Mouse (Mus musculus) G1E-ER4 (cell line): ENCODE measurements around the gene BC067074. TPM values are rescaled to one million over a fixed set of nuclear protein-coding genes. Genes with fewer than 3 reads are reported as not detected.

Experiments used
- GATA1 ChIP-seq: IDR thresholded peaks from one replicate; pipeline ENCODE4 v1.8.0; 2012; ENCODE audit warnings: low read length, inconsistent platforms
- polyA plus RNA-seq: library from polyadenylated mRNA; stranded (reverse); fragments of >175 nt; gene quantifications from 2 replicates; pipeline ENCODE4 v1.2.3, GENCODE M21; 2012

The BC067074 gene
- polyA plus RNA-seq, result not detected in 2 replicates

DNA sequence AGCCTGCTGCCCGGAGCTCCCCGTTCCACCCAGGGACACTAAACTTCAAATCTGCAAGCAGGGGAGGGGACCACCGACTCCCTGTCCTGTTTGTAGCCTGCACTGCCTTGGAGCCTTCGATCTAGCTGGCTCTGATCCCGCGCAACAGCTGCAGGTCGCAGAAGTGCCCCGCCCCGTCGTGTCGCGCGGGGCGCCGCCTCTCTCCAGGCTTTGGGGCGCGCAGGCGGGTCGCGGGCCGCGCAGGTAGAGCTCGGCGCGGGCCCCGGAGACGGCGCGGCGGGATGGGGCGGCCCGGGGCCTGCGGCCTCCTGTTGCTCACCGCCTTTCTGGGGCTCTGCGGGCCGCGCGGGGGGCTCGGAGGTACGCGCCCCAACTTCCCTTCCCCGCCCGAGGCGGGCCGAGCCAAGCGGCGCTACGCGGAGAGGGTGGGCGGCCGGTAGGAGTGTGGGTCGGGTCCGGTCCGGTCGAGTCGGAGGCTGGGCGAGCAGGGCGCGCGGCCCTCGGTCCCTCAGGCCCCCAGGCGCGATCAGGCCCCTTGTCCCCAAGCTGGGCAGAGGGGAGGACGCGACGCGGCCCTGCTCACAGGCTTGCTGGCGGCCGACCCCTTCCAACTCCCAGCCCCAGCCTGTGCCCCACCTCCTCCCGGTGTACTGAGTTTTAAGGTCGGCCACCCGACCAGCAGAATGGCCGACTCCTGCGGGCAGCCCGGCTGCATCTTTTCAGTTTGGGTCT, at the start of gene BC067074:
Gene BC067074 (plus strand): TSS at position 185 of the 732 bp plus-strand sequence.
- TF ChIP-seq GATA1, result no peak

DNA sequence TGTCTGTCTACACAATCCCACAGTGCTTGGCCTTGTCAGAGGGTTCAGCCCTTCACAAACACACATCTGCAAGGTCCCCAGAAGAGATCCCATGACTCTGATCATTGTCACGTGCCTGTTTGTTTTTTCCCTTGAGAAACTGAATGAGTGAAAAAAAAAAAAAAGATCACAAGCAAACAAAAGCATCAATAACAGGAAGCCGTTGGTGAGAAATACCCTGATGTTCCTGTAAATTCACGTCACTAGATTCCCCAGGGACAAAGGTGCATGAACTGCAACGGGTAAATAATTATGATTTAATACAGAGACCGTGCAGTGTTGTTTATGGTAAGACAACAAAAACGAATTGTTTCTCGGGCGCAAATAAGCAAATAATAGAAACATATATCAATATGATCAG, 47.9 kb upstream of the BC067074 start:
- TF ChIP-seq GATA1, result no peak

DNA sequence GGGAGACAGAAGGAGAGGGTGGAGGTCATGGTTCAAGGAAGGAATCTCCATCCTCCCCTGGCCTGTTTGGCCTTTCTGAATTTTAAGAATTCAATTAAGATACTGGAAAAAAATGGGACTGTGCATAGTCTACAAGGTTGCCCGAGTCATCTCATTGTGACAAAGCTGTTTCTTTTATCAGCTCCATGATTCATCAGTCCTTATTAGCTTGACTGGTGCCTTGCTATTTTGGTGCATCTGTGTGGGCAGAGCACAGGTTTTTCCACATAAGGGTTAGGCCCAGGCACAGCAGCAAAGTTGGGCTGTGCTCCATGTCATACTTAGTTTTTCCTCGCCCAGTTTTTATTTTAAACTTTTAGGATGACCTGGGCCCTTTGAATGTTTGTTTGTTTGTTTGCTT, 36.2 kb upstream of the BC067074 start:
- no peak for TF ChIP-seq GATA1

DNA sequence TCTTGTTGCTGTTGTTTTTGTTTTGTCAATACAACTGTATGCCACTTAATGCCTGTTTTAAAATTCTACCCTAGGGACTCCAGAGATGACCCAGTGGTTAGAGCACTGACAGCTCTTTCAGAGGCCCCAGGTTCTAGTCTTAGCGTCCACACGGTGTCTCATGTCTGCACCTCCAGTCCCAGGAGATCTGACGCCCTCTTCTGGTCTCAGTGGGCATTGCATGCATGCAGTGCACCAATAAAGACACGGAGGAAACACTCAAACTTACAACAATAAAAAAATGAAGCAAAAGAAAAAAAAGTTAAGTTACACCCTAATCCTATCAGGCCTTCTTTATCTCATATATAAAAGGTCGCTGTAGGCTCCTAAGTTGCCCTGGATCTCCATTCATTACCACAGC, 35.8 kb upstream of the BC067074 start:
- TF ChIP-seq GATA1, result no peak

DNA sequence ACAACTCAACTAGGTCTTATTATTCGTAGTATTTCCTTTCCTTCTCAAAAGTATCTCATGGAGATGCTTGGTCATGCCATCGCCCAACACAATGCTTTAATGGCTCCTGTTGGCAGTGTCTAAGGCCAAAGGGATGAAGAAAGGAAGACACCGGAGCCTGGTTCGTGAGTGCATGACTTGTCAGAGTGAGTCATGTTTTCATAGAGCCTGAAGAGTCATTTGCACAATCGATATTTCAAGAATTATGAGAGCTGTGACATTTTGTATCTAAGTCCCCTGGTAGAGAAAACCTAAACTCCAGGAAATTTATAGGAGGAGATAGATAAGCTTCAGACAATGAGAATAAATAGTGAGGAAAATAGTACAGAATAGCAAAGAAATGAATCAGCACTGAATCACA, 33.7 kb upstream of the BC067074 start:
- TF ChIP-seq GATA1, result no peak

DNA sequence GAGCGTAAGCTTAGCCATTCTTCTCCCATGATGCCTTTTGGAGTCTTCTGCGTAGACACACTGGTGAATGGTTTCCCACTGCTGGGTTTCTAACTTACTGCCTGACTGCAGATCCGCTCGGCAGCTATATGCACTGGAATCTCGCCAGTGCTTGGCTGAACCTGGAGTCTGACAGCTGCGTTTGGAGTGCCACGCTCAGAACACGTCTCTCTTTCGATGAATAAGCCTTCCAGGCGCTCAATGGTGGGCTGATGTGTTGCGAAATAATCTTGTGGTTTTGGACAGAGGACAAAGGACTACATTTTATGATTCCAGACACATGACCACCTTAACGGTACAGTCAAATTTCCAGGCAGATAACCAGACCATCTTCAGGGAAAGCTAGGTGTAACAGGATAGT, 30.1 kb upstream of the BC067074 start:
- no peak for TF ChIP-seq GATA1

DNA sequence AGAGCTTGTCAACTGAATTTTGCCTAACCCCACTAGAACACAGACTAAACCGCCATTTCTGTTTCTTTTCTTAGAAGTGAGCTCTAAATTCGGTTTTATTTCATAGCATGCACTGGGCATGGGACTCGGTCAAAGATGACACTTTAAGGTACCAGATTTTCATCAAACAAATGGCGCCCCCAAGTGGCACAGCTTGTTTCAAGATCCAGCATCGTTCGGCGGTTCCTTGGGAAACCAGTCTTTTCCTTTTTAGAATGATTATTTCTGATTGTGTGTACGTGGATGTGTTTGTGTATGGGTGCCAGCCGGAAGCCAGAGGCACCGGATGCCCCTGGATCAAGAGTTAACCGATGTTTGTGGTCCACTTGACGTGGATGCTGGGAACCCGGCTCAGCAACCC, 27.7 kb upstream of the BC067074 start:
- TF ChIP-seq GATA1, result no peak

DNA sequence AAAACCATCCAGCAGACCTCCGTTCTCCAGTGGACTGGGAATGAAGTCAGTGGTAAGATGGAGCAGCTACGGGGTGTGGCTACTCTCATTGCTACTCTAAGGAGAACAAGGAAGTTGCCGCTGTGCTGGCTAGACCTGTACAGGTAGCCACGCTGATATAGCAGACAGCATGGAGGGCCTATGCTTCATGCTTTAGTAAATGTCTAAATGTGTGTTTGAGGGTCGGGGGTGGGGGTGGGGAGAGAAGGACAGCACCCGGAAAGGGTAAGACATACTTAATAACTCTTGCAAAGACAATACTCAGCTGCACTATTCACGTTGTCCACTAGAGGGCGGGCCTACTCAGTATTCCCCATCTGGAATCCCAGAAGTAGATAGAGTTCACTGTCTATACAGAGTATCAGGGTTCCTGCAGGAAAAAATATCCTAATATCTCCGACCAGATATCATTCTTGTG, 26.4 kb upstream of the BC067074 start:
- TF ChIP-seq GATA1, result no peak

DNA sequence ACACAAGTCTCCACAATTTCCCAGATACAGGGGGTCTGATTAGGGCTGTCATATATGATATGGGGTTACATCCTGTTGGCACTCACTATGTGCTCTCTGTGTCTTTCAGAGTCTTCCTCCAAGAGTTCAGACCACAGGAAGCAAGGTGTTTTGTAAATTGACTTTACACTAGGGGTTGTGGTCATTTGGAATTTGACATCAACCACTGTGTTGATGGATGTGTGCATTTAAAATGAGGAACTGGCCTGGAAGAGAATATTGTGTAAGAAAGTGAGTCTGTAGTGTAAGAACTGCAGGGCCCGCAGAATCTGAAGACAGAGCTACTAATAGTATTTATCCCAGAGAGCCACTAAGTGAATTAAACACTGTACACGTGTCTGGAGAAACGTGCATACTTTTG, 25.8 kb upstream of the BC067074 start:
- no peak for TF ChIP-seq GATA1

DNA sequence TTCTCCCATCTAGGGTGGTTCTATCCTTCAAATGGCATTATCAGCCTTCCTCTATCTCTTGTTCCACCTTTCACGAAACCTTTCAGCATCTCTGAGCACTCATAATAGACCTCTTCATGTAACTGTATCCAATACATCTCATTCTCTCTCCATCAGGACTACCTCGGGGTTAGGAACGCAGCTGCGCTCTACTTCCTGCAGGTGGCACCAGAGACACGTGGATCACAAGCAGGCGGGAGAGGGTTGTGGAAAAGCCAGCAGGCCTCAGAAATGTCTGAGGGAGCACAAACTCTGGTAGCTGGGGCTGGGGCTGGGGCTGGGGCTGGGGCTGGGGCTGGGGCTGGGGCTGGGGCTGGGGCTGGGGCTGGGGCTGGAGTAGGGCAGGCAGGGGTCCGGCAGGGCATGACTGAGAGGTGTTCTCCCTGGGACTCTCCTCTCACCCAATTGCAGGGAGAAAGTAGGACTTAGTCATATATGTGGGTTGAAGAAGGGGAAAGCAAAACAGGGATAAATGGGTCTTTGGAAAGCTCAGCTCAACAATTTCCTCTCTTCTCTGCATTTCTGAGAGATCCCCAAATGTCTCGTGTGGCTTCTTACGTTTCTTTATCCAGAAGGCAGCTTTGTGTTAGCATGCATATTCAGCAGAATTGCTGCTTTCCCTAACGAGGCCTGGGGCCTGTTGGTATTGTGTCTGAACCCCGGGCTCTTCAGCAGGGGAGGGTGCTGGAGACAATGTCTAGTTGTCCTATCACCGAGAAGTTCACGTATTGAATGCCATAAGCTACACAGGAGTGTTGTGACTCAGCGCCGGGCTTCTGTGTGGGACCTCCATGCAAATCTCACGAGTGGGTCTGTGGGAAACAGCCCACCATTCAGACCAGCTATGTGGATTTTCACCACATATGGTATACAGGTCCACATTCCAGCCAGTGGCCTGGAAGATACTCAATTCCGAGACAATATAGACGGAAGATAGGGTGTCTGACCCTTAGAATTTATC, 22.9 kb upstream of the BC067074 start:
- no peak for TF ChIP-seq GATA1

DNA sequence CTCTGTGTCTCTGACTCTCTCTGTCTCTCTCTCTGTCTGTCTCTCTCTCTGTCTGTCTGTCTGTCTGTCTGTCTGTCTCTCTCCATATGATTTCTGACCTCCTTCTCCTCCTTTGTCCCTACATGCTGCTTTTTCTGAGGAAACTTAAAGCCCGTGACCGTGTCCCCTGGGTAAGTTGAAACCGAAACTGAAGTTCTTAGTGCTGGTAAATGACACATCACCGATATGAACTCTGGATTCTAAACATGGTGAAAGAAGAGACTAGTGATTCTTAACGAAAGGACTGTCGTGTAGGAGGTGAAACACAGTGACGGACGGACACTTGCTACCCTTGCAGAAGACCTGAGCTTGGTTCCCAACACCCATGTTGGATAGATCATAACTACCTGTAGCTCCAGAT, 21.8 kb upstream of the BC067074 start:
- no peak for TF ChIP-seq GATA1

DNA sequence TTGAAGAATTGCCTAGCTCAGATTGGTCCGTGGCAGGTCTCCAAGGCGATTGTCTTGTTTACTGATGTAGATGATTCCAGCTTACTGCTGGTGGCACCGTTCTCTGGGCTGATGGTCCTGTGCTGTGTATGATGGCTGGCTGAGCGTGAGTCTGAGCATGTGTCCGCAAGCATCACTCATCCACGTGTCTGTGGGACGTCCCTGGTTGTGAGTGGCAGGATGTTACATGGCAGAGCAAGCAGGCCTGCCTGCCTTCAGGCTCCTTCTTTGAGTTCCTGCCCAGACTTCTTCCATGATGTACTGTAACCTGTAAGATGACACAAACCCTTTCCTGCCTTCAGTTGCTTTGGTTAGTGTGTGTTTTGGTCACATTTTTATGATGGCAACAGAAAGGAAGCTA, 5.8 kb upstream of the BC067074 start:
- no peak for TF ChIP-seq GATA1

DNA sequence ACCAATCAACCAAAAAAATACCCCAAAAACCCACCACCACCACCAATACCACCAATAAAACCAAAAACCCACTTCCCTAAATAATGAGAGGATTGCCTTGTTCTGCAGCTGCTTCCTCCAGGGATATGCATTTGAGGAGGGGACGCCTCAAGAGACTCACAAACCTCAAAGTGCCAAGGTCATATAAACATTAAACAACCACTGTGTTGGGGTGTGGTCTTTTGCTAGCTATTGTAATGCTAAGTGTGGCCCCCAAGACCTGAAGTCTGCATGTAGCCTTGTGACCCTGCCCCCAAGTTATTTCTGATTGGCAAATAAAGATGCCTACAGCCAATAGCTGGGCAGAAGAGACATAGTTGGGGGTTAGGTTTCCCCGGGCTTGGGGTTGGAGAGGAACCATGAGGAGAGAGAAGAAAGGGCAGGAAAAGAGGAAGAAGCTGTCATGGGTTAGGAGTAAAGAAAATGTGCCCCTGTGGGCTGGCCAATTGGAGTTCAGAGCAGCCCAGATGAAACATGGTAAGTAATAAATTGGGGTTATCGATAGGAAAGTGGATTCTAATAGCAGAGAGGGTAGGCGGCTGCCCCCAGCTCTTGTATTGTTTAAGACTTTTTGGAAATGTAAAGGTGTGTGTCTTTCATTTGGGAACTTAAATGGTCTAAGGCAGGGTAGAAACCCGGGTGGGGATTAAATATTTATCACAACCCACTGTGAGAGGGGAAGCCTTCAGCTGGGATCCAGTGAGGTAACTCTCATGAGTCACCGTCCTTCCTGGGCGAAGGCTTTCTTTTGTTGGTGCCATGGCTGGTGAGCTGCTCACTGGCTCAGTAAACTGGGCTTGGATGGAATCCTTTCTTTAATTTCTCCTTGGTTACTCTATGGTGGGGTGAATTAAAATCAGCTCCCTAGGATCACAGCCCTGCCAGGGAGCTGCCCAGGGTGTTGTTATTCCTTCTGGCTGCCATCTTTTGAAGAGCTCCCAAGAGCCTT, 4.5 kb upstream of the BC067074 start:
- TF ChIP-seq GATA1, result no peak

DNA sequence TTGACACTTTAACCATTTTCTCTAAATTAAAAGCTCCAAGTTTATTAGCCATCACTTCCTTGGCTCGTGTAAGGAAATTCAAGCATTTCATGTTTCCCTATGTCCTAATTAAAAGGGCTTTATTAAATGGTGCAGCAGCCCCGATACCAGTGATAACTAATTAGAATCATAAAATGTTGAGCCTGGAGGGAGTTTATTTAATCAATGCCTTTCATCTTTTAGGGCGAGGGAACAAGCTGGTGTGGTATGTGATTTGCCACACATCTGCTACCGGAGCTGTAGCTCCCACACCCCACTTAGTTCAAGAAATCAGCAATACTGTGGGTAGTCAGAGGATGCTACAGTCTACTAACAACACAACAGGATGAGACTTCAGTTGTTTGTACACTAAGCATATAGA, 3.2 kb upstream of the BC067074 start:
- TF ChIP-seq GATA1, result no peak

DNA sequence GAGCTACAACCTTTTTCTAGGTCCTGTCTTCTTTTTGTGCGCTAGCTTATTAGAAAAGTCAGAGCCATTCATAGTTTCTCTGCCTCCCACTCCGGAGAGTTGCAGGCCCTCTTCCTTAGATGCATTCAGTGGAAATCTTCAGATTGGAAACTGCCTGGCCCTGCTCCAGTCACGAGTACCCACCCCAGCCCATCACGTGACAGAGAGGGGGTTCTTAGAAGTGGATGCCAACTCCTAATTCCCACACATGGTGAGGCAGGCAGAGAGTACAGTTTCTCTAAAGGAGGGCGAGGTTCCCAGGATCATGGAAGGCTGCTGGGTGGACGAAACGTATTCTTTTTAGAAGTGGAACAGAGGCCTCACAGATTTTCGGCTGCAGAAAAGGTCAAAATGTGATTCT, 958 bp upstream of the BC067074 start:
- TF ChIP-seq GATA1, result no peak

DNA sequence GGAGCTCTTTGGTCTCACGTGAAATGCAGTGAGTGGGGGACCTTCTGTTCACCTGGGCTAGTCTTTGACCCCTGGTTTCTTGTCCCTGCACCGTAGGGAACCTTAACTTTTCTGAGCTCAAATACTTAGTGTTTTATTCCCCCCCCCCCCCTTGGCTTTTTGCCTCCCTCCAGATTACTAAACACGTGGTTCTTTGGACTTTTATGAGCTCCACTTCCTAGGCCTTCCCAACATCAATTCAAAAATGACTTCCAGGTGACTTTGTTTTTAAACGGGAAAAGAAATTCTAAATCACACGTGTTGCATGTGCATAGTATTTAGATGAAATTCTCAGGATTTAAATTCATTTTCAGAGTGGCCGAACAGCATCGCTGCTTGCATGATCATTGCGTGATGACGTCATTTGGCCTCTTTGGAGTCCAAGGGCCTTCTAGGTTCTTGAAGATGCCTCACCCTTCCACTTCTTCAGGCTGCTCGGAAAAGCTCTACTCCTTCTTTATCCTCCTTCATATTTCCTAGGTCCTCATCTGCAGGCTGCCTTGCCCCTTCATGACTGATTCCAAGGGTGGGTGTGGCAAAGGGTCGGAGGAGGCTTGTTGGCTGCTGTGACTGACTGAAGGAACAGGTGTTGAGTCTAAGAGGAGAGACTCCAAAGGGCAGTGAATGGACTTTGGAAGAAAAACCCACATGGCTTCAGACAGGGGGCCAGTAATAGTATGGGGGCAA, 911 bp downstream of the BC067074 start:
- TF ChIP-seq GATA1, result no peak
